Mouse (Mus musculus): ENCODE measurements around the gene Was.
"Not testable (repeated sequence)": the region's sequence is repeated elsewhere in the genome, so short reads cannot be mapped to it uniquely, and the experiment has no call there.

The Was gene

DNA sequence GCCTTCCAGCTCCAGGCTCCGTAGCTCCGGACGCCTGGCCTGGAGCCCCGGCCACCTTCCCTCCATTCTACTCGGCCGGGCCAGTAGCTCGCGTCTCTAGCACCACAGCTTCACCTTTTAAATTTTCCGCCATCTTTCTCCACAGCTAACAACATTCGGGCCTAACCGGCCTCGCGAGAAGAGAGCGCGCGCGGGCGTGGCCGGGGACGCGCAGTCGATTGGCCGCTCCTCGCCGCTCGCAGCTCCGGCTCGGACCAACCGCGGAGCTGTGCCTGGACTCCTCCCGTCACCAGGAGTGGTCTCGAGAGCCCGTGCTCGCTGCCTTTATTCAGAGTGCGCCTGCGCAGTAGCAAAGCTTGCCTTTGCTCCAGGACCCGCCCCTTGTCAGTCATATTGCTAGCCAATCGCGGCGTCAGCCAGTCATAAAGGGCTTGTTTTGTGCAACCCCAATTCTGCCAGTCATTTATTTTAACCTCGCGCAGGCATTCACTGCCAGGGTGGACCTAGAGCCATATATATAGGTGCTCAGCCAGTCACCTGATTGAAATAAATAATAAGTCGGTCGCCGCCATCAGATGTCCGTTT lies 15.8 kb downstream of the Was start, which contains the start of gene Suv39h1:
TSS of gene Suv39h1 (minus strand) at position 331 of the 585 bp plus-strand sequence.
- DNase-seq (ENCODE audit: low spot score): peak; percentile 89

GRCm38 (mm10) chrX:8073881-8074429 lies 16.3 kb downstream of the Was start:
- peak; percentile 26 for DNase-seq (ENCODE audit: low spot score)

GRCm38 (mm10) chrX:8069166-8069565 lies 21.1 kb downstream of the Was start:
- no peak for DNase-seq (ENCODE audit: low spot score)

- not testable (repeated sequence) for DNase-seq (ENCODE audit: low spot score)
Measured at GRCm38 (mm10) chrX:8051044-8051781, 39.1 kb downstream of the Was start.

DNA sequence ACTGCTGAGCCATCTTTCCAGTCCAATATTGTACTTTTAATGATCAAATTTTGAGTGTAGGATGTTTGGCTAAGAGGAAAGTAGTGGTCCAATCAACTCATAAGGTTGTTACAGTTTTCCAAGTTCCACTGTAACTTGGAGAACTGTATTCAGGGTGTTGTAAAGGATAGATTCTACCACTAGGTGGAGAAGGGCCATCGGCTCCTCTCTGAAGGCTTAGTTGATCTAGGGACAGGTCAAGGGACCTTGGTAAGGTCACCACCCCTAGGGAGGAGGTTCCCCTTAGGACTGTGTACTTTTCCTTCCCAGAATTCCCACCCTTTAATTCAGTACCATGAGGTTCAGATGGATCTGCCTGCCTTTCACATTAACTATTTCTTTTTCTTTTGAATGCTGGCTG lies 57.3 kb downstream of the Was start:
- DNase-seq (ENCODE audit: low spot score): no peak
